Mouse (Mus musculus): ENCODE results near the gene Snx14. TPM values are rescaled to one million over a fixed set of nuclear protein-coding genes. Genes with fewer than 3 reads are reported as not detected.
A peak's percentile ranks its signal among the peaks of the same experiment; 100 is the strongest.

The Snx14 gene
- total RNA-seq, 2 experiments from 2014 or later = 41.8 to 54.5 TPM

GRCm38 (mm10) chr9:88344424-88344823 lies 94.3 kb downstream of the Snx14 start:
- no peak for DNase-seq

DNA sequence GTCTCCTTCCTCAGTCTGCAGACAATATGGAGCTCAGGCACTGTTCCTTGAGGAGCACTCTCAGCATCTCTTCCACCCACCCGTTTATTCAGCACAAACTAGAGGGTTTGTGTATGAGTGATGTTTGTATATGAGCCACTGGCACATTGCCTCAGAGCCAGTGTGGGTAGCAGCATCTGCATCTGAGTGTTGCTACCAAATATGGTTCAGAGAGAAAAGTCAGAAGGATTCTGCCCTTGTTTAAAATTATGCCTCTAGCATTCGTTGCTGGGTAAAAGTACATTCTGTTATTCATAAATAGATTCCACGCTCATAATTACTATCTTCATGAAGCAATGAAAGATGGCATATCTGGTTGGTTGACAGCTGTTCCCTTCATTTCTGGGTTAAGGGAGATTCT lies 96.1 kb downstream of the Snx14 start:
- DNase-seq = no peak

- no peak for DNase-seq
Observed at GRCm38 (mm10) chr9:88342241-88342640, 96.5 kb downstream of the Snx14 start.

- no peak for DNase-seq
Observed at GRCm38 (mm10) chr9:88340819-88341218, 97.9 kb downstream of the Snx14 start.

DNA sequence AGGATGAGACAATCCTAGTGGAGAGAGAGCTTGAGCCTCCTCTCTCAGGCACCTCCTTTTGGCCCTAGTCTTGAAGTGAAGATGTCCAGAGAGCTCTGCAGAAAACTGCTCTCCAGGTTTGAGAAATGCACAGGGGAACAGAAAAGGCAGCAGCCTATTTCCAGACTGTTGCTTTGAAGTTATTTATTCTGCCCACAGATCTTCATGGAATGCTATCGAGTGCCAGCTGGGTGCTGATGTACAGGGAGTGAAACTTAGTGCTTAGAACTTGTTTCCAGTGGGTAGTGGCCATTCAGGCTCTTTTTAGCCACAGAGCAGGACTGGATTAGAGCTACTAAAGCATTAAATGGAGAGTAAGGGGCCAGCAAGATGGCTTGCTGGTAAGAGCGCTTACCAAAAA lies 102.9 kb downstream of the Snx14 start:
- no peak for DNase-seq

DNA sequence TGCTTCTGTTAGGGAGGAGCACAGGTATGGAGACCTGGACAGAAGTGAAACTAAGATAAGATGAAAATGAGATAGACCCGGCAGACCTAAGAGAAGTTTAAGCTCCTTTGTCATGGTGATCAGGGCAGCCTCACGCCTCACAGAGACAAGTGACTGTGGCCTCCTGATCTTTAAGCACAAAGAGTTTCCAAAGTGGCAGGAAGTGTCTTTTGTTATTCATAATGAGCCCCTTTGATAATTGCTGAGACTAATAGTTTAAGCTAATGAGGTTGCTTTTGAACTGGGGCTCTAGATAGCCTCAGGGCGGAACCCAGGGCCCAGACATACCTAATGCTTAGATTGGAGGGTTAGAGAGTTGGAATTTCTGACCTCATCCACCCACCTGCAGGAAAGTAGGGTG lies 106.3 kb downstream of the Snx14 start:
- no peak for DNase-seq

- DNase-seq = no peak
Observed at GRCm38 (mm10) chr9:88330316-88330715, 108.4 kb downstream of the Snx14 start.

- no peak for DNase-seq
Observed at GRCm38 (mm10) chr9:88329166-88329748, 109.5 kb downstream of the Snx14 start.

DNA sequence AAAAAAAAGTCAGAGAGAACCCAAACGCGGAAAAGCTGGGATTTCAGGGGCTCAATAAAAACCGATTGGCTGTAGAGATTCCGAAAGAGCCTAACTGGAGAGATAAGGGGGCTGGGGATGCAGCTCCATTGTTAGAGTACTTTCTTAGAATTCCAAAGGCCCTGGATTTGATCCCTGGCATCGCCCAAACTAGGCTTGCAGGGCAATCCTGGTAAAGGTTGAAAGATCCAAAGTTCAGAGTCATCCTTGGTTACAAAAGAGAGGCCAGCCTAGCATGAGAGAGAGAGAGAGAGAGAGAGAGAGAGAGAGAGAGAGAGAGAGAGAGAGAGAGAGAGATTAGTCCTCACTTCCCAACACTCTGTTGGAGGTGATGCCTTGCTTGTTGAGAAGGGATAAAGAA lies 110.1 kb downstream of the Snx14 start:
- no peak for DNase-seq

DNA sequence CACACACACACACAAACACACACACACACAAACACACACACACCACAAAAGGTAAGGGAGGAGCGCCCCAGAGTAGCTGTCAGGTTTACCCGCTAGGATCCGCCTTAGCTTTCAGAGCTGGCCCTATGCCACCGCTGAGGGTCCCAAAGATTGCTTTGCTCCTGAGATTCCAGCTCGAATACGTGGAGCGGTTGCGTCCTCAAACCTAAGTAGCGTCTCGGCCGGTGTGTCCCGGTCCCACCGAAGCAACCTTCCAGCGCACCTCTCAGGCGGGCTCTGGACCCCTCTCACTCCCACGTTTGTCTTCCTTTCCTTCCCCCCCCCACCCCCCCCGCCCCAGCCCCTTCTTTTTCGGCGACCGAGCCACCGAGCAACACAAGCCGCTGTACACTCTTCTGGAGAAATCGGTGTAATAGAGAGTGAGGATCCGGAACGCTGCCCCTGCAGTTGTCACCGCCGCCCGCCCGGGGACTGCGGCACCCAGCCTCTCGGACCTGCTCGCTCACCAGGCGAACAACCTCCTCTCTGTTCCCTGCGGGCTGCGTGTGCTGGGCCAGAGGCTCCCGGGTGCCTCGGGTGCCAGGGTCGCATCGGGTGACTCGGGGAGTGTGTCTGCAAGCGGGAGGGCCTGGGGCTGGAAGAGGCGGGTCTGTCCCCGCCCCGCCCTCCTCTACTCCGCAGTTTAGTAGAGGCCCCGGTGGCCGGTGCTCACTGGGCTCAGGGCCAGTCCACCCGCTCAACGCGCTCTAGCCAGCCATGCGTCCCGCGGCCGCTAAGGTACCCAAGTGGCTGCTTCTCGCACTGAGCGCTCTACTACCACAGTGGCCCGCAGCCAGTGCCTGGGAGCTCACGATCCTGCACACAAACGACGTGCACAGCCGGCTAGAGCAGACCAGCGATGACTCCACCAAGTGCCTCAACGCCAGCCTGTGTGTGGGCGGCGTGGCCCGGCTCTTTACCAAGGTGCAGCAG lies 111.5 kb downstream of the Snx14 start, which contains the start of gene Nt5e:
Gene Nt5e, plus strand, starts transcription at position 268 of the 972 bp plus-strand sequence.
- peak; percentile 89 for DNase-seq

Other genes starting within 250 kb of the Snx14 start
- gene Nt5e, start 111.8 kb downstream of the Snx14 start, total RNA-seq (2021) = 10 to 100 TPM; 15.0 to 21.8 TPM
- 1 to 10 TPM in 1 of 2 experiments, not detected in 1; 1.0 TPM for gene Gm20537, start 17.7 kb upstream of the Snx14 start, total RNA-seq (2021)
- 10 to 100 TPM; 92.6 to 93.0 TPM for gene Syncrip, start 43.6 kb upstream of the Snx14 start, total RNA-seq (2021)
- 10 to 100 TPM in 1 of 2 experiments, 1 to 10 TPM in 1; 8.8 to 10.1 TPM for gene Zfp949, start 109.1 kb upstream of the Snx14 start, total RNA-seq (2021)
- gene Trim43a, start 141.9 kb upstream of the Snx14 start, total RNA-seq (2021) = under 1 TPM; 0.21 to 0.75 TPM

Measured in adrenal gland, postnatal 10 days (tissue).